ENCODE assay signal across 25 mouse cellular contexts in genomic region chr16:45651497-45651896, GRCm38 (mm10). TPM values are rescaled to one million over a fixed set of nuclear protein-coding genes. Genes with fewer than 3 reads are reported as not detected.
DNase-seq lines count a peak whose midpoint lies in the region; ATAC-seq and TF ChIP-seq lines count a peak whose summit lies in the region.
"Had no signal": no experiment of that assay in that cellular context is flagged by ENCODE, and none has a peak within 500 bp of the region (broad histone marks: within the 10 kb centered on the region; RNA-seq: fewer than 3 reads in every experiment).

No protein-coding gene starts in this region.

- no peak for TF ChIP-seq CTCF in lung, embryonic 14.5 days (IDR thresholded peaks at IDR 0.05; ENCODE audit: low read depth)
- TF ChIP-seq CTCF in liver, postnatal 0 days (IDR thresholded peaks at IDR 0.05; ENCODE audit: low read depth): no peak
- TF ChIP-seq CTCF in stomach, postnatal 0 days (IDR thresholded peaks at IDR 0.05; ENCODE audit: low read depth): no peak

- intact Hi-C loops in heart, postnatal 10 days (cut with DNase I): no loop called here

- 0 out of 2 replicates have a peak, but pooled peaks cover 7% of the 10 kb centered on the region for H3K4me1 ChIP-seq in lung, embryonic 14.5 days (ENCODE audit: insufficient read depth)
- H3K4me1 ChIP-seq in liver, postnatal 0 days (ENCODE audit: insufficient read depth): peaks cover 14% of the 10 kb centered on the region
- no peaks in the 10 kb centered on the region for H3K4me1 ChIP-seq in stomach, postnatal 0 days (replicated peaks; ENCODE audit: control insufficient read depth, insufficient read depth)
- peaks cover 5% of the 10 kb centered on the region; the same call in 1 of the 2 replicates for H3K4me1 ChIP-seq in hindbrain, embryonic 16.5 days (ENCODE audit: control insufficient read depth, insufficient read depth, low read depth, low read length)
- H3K4me1 ChIP-seq: neural tube, embryonic 12.5 days had no signal

- H3K36me3 ChIP-seq in lung, embryonic 14.5 days (ENCODE audit: insufficient read depth): no peaks in the 10 kb centered on the region
- H3K36me3 ChIP-seq in liver, postnatal 0 days (replicated peaks; ENCODE audit: insufficient read depth, low read length): no peaks in the 10 kb centered on the region
- H3K36me3 ChIP-seq in stomach, postnatal 0 days (ENCODE audit: control insufficient read depth, insufficient read depth, low read length): no peaks in the 10 kb centered on the region
- no peaks in the 10 kb centered on the region for H3K36me3 ChIP-seq in hindbrain, embryonic 16.5 days (ENCODE audit: control insufficient read depth, insufficient read depth, low read length)
- H3K36me3 ChIP-seq: embryonic facial prominence, embryonic 13.5 days; heart, embryonic 15.5 days; hindbrain, embryonic 10.5 days; lung, embryonic 15.5 days; midbrain, embryonic 10.5 days; neural tube, embryonic 12.5 days had no signal

- 30% methylated on average over 2 of the region's 2 CpGs for WGBS in lung, embryonic 14.5 days
- WGBS in liver, postnatal 0 days (ENCODE audit: insufficient replicate concordance): 44% methylated on average over 2 of the region's 2 CpGs
- 45% methylated on average over 2 of the region's 2 CpGs for WGBS in stomach, postnatal 0 days
- 78% methylated on average over 2 of the region's 2 CpGs for WGBS in hindbrain, embryonic 16.5 days

- no peak overlapping the region for H3K27ac ChIP-seq in lung, embryonic 14.5 days (ENCODE audit: low read depth)
- H3K27ac ChIP-seq in liver, postnatal 0 days (ENCODE audit: low read depth): no peak overlapping the region
- H3K27ac ChIP-seq in stomach, postnatal 0 days (replicated peaks): peak overlapping the region; percentile 91; the same call in 1 of the 2 replicates
- no peak overlapping the region for H3K27ac ChIP-seq in hindbrain, embryonic 16.5 days (ENCODE audit: low read depth, low read length)
- H3K27ac ChIP-seq: embryonic facial prominence, embryonic 13.5 days; heart, adult 2 months; heart, embryonic 15.5 days; hindbrain, embryonic 10.5 days; left cerebral cortex, adult 2 months; lung, embryonic 15.5 days; midbrain, embryonic 10.5 days; neural tube, embryonic 12.5 days had no signal

- 0 out of 2 replicates have a peak, but pooled peaks cover 4% of the 10 kb centered on the region for H3K27me3 ChIP-seq in lung, embryonic 14.5 days (ENCODE audit: insufficient read depth, low read length)
- H3K27me3 ChIP-seq in liver, postnatal 0 days (ENCODE audit: insufficient read depth, low read length): no peaks in the 10 kb centered on the region
- H3K27me3 ChIP-seq in stomach, postnatal 0 days (ENCODE audit: control insufficient read depth, insufficient read depth, low read length): no peaks in the 10 kb centered on the region
- no peaks in the 10 kb centered on the region for H3K27me3 ChIP-seq in hindbrain, embryonic 16.5 days (replicated peaks; ENCODE audit: control insufficient read depth, insufficient read depth, low read length)
- H3K27me3 ChIP-seq: lung, embryonic 15.5 days had no signal

- DNase-seq in lung, embryonic 14.5 days: peak; percentile 16
- no peak for DNase-seq in lung, postnatal 14 days
- DNase-seq in liver, postnatal 0 days: no peak
- no peak for DNase-seq in stomach, postnatal 0 days (ENCODE audit: low spot score)
- no peak for DNase-seq in heart, postnatal 10 days
- DNase-seq: cerebellum, adult 9-10 months; gastrocnemius, postnatal 10 days; heart, adult 2 months; kidney, adult 9 months; kidney, postnatal 25 days; left cerebral cortex, postnatal 4 days; thymus, adult 18-20 months; thymus, postnatal 4 days had no signal

- no peak overlapping the region for H3K9ac ChIP-seq in lung, embryonic 14.5 days
- no peak overlapping the region for H3K9ac ChIP-seq in liver, postnatal 0 days (replicated peaks)
- H3K9ac ChIP-seq in stomach, postnatal 0 days (ENCODE audit: low read length): no peak overlapping the region
- no peak overlapping the region for H3K9ac ChIP-seq in hindbrain, embryonic 16.5 days (ENCODE audit: low read depth, low read length)
- H3K9ac ChIP-seq: embryonic facial prominence, embryonic 13.5 days; heart, embryonic 15.5 days; lung, embryonic 15.5 days; neural tube, embryonic 12.5 days had no signal

- H3K4me2 ChIP-seq in lung, embryonic 14.5 days: no peak overlapping the region
- no peak overlapping the region for H3K4me2 ChIP-seq in liver, postnatal 0 days (ENCODE audit: low read depth, low read length)
- peak overlapping the region; percentile 27 for H3K4me2 ChIP-seq in stomach, postnatal 0 days (replicated peaks; ENCODE audit: low read depth)
- H3K4me2 ChIP-seq in hindbrain, embryonic 16.5 days (ENCODE audit: low read length): no peak overlapping the region
- H3K4me2 ChIP-seq: embryonic facial prominence, embryonic 13.5 days; heart, embryonic 15.5 days; lung, embryonic 15.5 days; neural tube, embryonic 12.5 days had no signal

- 0 out of 2 replicates have a peak, but pooled peaks have one; percentile 39 for ATAC-seq in lung, embryonic 14.5 days (ENCODE audit: insufficient read depth)
- peak; percentile 33; the same call in 1 of the 2 replicates for ATAC-seq in common myeloid progenitor, adult 5-6 weeks (replicated peaks; ENCODE audit: low read depth, poor library complexity, severe bottlenecking)
- peak; percentile 37; the same call in 1 of the 2 replicates for ATAC-seq in liver, postnatal 0 days
- 0 out of 2 replicates have a peak, but pooled peaks have one; percentile 13 for ATAC-seq in stomach, postnatal 0 days (ENCODE audit: low FRiP score, low TSS enrichment)
- ATAC-seq in hindbrain, embryonic 16.5 days: no peak
- ATAC-seq: forebrain, embryonic 14.5 days had no signal

- no peak overlapping the region for H3K4me3 ChIP-seq in lung, embryonic 14.5 days (ENCODE audit: low read depth, low read length)
- H3K4me3 ChIP-seq in liver, postnatal 0 days (ENCODE audit: low read depth, low read length): no peak overlapping the region
- no peak overlapping the region for H3K4me3 ChIP-seq in stomach, postnatal 0 days (ENCODE audit: low read depth, low read length)
- no peak overlapping the region for H3K4me3 ChIP-seq in hindbrain, embryonic 16.5 days (ENCODE audit: low read length)
- H3K4me3 ChIP-seq: embryonic facial prominence, embryonic 13.5 days; heart, adult 2 months; heart, embryonic 15.5 days; hindbrain, embryonic 10.5 days; left cerebral cortex, adult 2 months; lung, embryonic 15.5 days; midbrain, embryonic 10.5 days; neural tube, embryonic 12.5 days had no signal

- H3K9me3 ChIP-seq in lung, embryonic 14.5 days (ENCODE audit: low read depth, low read length): no peaks in the 10 kb centered on the region
- no peaks in the 10 kb centered on the region for H3K9me3 ChIP-seq in liver, postnatal 0 days (ENCODE audit: low read length)
- H3K9me3 ChIP-seq in stomach, postnatal 0 days (ENCODE audit: control insufficient read depth, low read length): no peaks in the 10 kb centered on the region
- H3K9me3 ChIP-seq in hindbrain, embryonic 16.5 days (ENCODE audit: control insufficient read depth, low read length): no peaks in the 10 kb centered on the region
- H3K9me3 ChIP-seq: embryonic facial prominence, embryonic 13.5 days; heart, embryonic 15.5 days; hindbrain, embryonic 10.5 days; lung, embryonic 15.5 days; midbrain, embryonic 10.5 days; neural tube, embryonic 12.5 days had no signal

- TF ChIP-seq EP300 in liver, postnatal 0 days (IDR thresholded peaks at IDR 0.05; ENCODE audit: low read depth): peak; percentile 16; the same call in 1 of the 2 replicates
- TF ChIP-seq EP300 in stomach, postnatal 0 days (optimal IDR thresholded peaks at IDR 0.05): no peak

RNA-seq across cellular contexts. Expression of gene BC016579, which starts 2.4 kb away (rescaled TPM):
- polyA plus RNA-seq in lung, embryonic 14.5 days (2014; fragmentation: Nextera tagmentation; extraction: Ambion mirVana): 0.18 and 0.68 TPM in 2 replicates
- 0.29 and 1.2 TPM in 2 replicates for total RNA-seq in common myeloid progenitor, adult 5-6 weeks (2017)
- 0.30 and 0.34 TPM in 2 replicates for polyA plus RNA-seq in liver, postnatal 0 days (2015; fragmentation: Nextera tagmentation; extraction: Ambion mirVana)
- polyA plus RNA-seq in stomach, postnatal 0 days (2015; fragmentation: Nextera tagmentation; extraction: Ambion mirVana): 10.2 and 10.6 TPM in 2 replicates
- polyA plus RNA-seq in hindbrain, embryonic 16.5 days (2015; fragmentation: Nextera tagmentation; extraction: Ambion mirVana): not detected in 2 replicates
- not detected for total RNA-seq in heart, postnatal 10 days (2021)
- total RNA-seq: gastrocnemius, postnatal 10 days; heart, adult 2 months; left cerebral cortex, postnatal 4 days had no signal
- polyA plus RNA-seq: C2C12; forebrain, embryonic 14.5 days; heart, adult 2 months; heart, embryonic 15.5 days; hindbrain, embryonic 10.5 days had no signal

RNA-seq across cellular contexts. Expression of gene Gcsam, which starts 41.3 kb away (rescaled TPM):
- 0.13 and 0.46 TPM in 2 replicates for polyA plus RNA-seq in lung, embryonic 14.5 days (2014; fragmentation: Nextera tagmentation; extraction: Ambion mirVana)
- total RNA-seq in common myeloid progenitor, adult 5-6 weeks (2017): 1.2 and 1.7 TPM in 2 replicates
- polyA plus RNA-seq in liver, postnatal 0 days (2015; fragmentation: Nextera tagmentation; extraction: Ambion mirVana): 2.4 and 2.8 TPM in 2 replicates
- polyA plus RNA-seq in stomach, postnatal 0 days (2015; fragmentation: Nextera tagmentation; extraction: Ambion mirVana): 0.11 and 0.12 TPM in 2 replicates
- 0.05 TPM in 1 of 2 replicates, not detected in the other for polyA plus RNA-seq in hindbrain, embryonic 16.5 days (2015; fragmentation: Nextera tagmentation; extraction: Ambion mirVana)
- total RNA-seq in heart, postnatal 10 days (2021): under 1 TPM; 0.10 to 0.14 TPM
- total RNA-seq: layer of hippocampus, adult 8-10 months; left cerebral cortex, adult 2 months; left cerebral cortex, postnatal 4 days had no signal
- polyA plus RNA-seq: C2C12; forebrain, embryonic 14.5 days had no signal

RNA-seq across cellular contexts. Expression of gene Tmprss7, which starts 42.0 kb away (rescaled TPM):
- 0.11 TPM in 1 of 2 replicates, not detected in the other for polyA plus RNA-seq in lung, embryonic 14.5 days (2014; fragmentation: Nextera tagmentation; extraction: Ambion mirVana)
- 0.73 TPM in 1 of 2 replicates, not detected in the other for total RNA-seq in common myeloid progenitor, adult 5-6 weeks (2017)
- polyA plus RNA-seq in liver, postnatal 0 days (2015; fragmentation: Nextera tagmentation; extraction: Ambion mirVana): 0.14 TPM in 2 replicates
- polyA plus RNA-seq in stomach, postnatal 0 days (2015; fragmentation: Nextera tagmentation; extraction: Ambion mirVana): 0.13 and 0.21 TPM in 2 replicates
- 0.50 and 0.87 TPM in 2 replicates for polyA plus RNA-seq in hindbrain, embryonic 16.5 days (2015; fragmentation: Nextera tagmentation; extraction: Ambion mirVana)
- total RNA-seq in heart, postnatal 10 days (2021): not detected
- total RNA-seq: gastrocnemius, postnatal 10 days; heart, adult 2 months had no signal
- polyA plus RNA-seq: C2C12; heart, adult 2 months; heart, embryonic 15.5 days had no signal
